Mouse (Mus musculus): Measurements from ENCODE around the gene Vmn1r82.

Gene Vmn1r82

GRCm38 (mm10) chr7:12300130-12300529 is at the start of gene Vmn1r82:
Vmn1r82 (plus strand) TSS chr7:12300430.
- DNase-seq (ENCODE audit: low spot score in 2 of 2) = no peak

GRCm38 (mm10) chr7:12268169-12268568 is 32.1 kb upstream of the Vmn1r82 start, which contains the start of gene Vmn1r81:
Vmn1r81 (minus strand) TSS chr7:12268269.
- DNase-seq (ENCODE audit: low spot score in 2 of 2) = no peak

GRCm38 (mm10) chr7:12329381-12329780 is 29.2 kb downstream of the Vmn1r82 start, which contains the start of gene Vmn1r83:
Vmn1r83 (minus strand) TSS chr7:12329481.
- DNase-seq (ENCODE audit: low spot score in 2 of 2) = no peak

Data from thymus, postnatal 10 days (tissue).